Mouse (Mus musculus) MEL (cell line): ENCODE data around the gene Dll3. TPM values are rescaled to one million over a fixed set of nuclear protein-coding genes. Genes with fewer than 3 reads are reported as not detected.

ENCODE experiments used
- DNase-seq: peaks from one replicate; pipeline ENCODE4 v3.0.0; 2011; ENCODE audit warnings: low read depth, low spot score
- H3K27ac ChIP-seq: 2 replicates; pipeline ENCODE4 v1.5.1; 2012; ENCODE audit warnings: low read depth, mild to moderate bottlenecking, control low read depth, low read length, moderate library complexity; ENCODE audit not compliant: control insufficient read depth
- H3K27me3 ChIP-seq, 2 experiments: fragments of 150-350 bp in 1 of 2; sonication (generic) in 1 of 2; 2 replicates each; pipeline ENCODE4 v1.6.1; 2012; ENCODE audit warnings: low read length in 2 of 2, mild to moderate bottlenecking in 2 of 2, improper control_type of control experiment in 1 of 2, moderate library complexity in 1 of 2; ENCODE audit not compliant: insufficient read depth in 2 of 2, control insufficient read depth in 1 of 2
- H3K36me3 ChIP-seq, 2 experiments: 2 replicates each; pipeline ENCODE4 v1.6.1; 2012 to 2014; ENCODE audit warnings: low read length in 2 of 2, improper control_type of control experiment in 1 of 2, inconsistent platforms in 1 of 2, mild to moderate bottlenecking in 1 of 2; ENCODE audit not compliant: insufficient read depth in 2 of 2, control insufficient read depth in 1 of 2
- H3K4me1 ChIP-seq, 2 experiments: fragments of 150-350 bp in 1 of 2; sonication (generic) in 1 of 2; 2 replicates each; pipeline ENCODE4 v1.6.1; 2012; ENCODE audit warnings: low read length in 2 of 2, improper control_type of control experiment in 1 of 2, mild to moderate bottlenecking in 1 of 2; ENCODE audit not compliant: insufficient read depth in 2 of 2, control insufficient read depth in 1 of 2
- H3K4me3 ChIP-seq, 2 experiments: fragments of 150-350 bp in 1 of 2; sonication (generic) in 1 of 2; 2 replicates each; pipeline ENCODE4 v1.5.1; 2012; ENCODE audit warnings: low read depth in 2 of 2, low read length in 2 of 2, mild to moderate bottlenecking in 2 of 2, moderate library complexity in 2 of 2, control low read depth in 1 of 2, improper control_type of control experiment in 1 of 2; ENCODE audit not compliant: control insufficient read depth in 1 of 2, insufficient read depth in 1 of 2
- H3K79me2 ChIP-seq: 2 replicates; pipeline ENCODE4 v1.6.1; 2012; ENCODE audit warnings: mild to moderate bottlenecking, low read length, moderate library complexity; ENCODE audit not compliant: control insufficient read depth, poor library complexity, insufficient read depth
- H3K9ac ChIP-seq: 2 replicates; pipeline ENCODE4 v1.6.1; 2012; ENCODE audit warnings: low read depth, mild to moderate bottlenecking, control low read depth, low read length, moderate library complexity; ENCODE audit not compliant: control insufficient read depth, poor library complexity, severe bottlenecking
- H3K9me3 ChIP-seq: fragments of 150-350 bp; sonication (generic); replicated peaks from 2 replicates; pipeline ENCODE4 v1.6.1; 2012; ENCODE audit warnings: mild to moderate bottlenecking, low read length, improper control_type of control experiment, moderate library complexity; ENCODE audit not compliant: insufficient read depth
- CHD1 ChIP-seq: IDR thresholded peaks from 2 replicates; pipeline ENCODE4 v1.6.1; 2012; ENCODE audit warnings: low read depth, mild to moderate bottlenecking, inconsistent platforms, low read length, improper control_type of control experiment
- CHD2 ChIP-seq: IDR thresholded peaks from 2 replicates; pipeline ENCODE4 v1.6.1; 2011; ENCODE audit warnings: low read length, improper control_type of control experiment
- CTCF ChIP-seq, 3 experiments: IDR thresholded peaks in 2 of 3; conservative IDR thresholded peaks in 1 of 3; 2 replicates each; pipeline ENCODE4 v1.5.1; 2011 to 2012; ENCODE audit warnings: low read length in 3 of 3, low read depth in 2 of 3, mild to moderate bottlenecking in 2 of 3, improper control_type of control experiment in 1 of 3, inconsistent platforms in 1 of 3, mixed read lengths in 1 of 3, moderate library complexity in 1 of 3; ENCODE audit not compliant: control insufficient read depth in 1 of 3, insufficient read depth in 1 of 3, poor library complexity in 1 of 3, severe bottlenecking in 1 of 3
- E2F4 ChIP-seq: IDR thresholded peaks from 2 replicates; pipeline ENCODE4 v1.6.1; 2011; ENCODE audit warnings: low read depth, low read length, improper control_type of control experiment, borderline replicate concordance
- ELF1 ChIP-seq: IDR thresholded peaks from 2 replicates; pipeline ENCODE4 v1.6.1; 2014; ENCODE audit warnings: low read depth, mild to moderate bottlenecking, inconsistent platforms, low read length, improper control_type of control experiment, moderate library complexity
- EP300 ChIP-seq, 2 experiments: IDR thresholded peaks; 2 replicates each; pipeline ENCODE4 v1.6.1; 2011; ENCODE audit warnings: improper control_type of control experiment in 2 of 2, low read length in 2 of 2, low read depth in 1 of 2, mild to moderate bottlenecking in 1 of 2
- GABPA ChIP-seq: IDR thresholded peaks from 2 replicates; pipeline ENCODE4 v1.6.1; 2012; ENCODE audit warnings: low read depth, mild to moderate bottlenecking, inconsistent platforms, low read length, improper control_type of control experiment, moderate library complexity
- GATA1 ChIP-seq: IDR thresholded peaks from 2 replicates; pipeline ENCODE4 v1.6.1; 2011; ENCODE audit warnings: low read depth, low read length, improper control_type of control experiment
- JUND ChIP-seq: IDR thresholded peaks from 2 replicates; pipeline ENCODE4 v1.6.1; 2011; ENCODE audit warnings: low read depth, mild to moderate bottlenecking, improper control_type of control experiment, low read length
- MAZ ChIP-seq: IDR thresholded peaks from 2 replicates; pipeline ENCODE4 v1.6.1; 2012; ENCODE audit warnings: low read depth, mild to moderate bottlenecking, inconsistent platforms, low read length, improper control_type of control experiment
- MEF2A ChIP-seq: IDR thresholded peaks from 2 replicates; pipeline ENCODE4 v1.6.1; 2014; ENCODE audit warnings: low read depth, mild to moderate bottlenecking, inconsistent platforms, low read length, improper control_type of control experiment; ENCODE audit not compliant: poor library complexity, insufficient replicate concordance, severe bottlenecking; ENCODE audit errors: extremely low read depth
- MYB ChIP-seq: IDR thresholded peaks from 2 replicates; pipeline ENCODE4 v1.6.1; 2011; ENCODE audit warnings: mild to moderate bottlenecking, low read depth, low read length, improper control_type of control experiment
- MYC ChIP-seq: IDR thresholded peaks from 2 replicates; pipeline ENCODE4 v1.6.1; 2011; ENCODE audit warnings: low read depth, mild to moderate bottlenecking, low read length, improper control_type of control experiment, moderate library complexity
- NRF1 ChIP-seq: IDR thresholded peaks from 2 replicates; pipeline ENCODE4 v1.6.1; 2014; ENCODE audit warnings: low read depth, mild to moderate bottlenecking, inconsistent platforms, low read length, improper control_type of control experiment, moderate library complexity; ENCODE audit not compliant: poor library complexity, insufficient read depth, severe bottlenecking
- POLR2A ChIP-seq, 2 experiments: IDR thresholded peaks; 2 replicates each; pipeline ENCODE4 v1.6.1; 2011 to 2012; ENCODE audit warnings: low read length in 2 of 2, mild to moderate bottlenecking in 2 of 2, control low read depth in 1 of 2, improper control_type of control experiment in 1 of 2, low read depth in 1 of 2, moderate library complexity in 1 of 2; ENCODE audit not compliant: control insufficient read depth in 1 of 2, insufficient read depth in 1 of 2, poor library complexity in 1 of 2
- POLR2AphosphoS2 ChIP-seq: IDR thresholded peaks from 2 replicates; pipeline ENCODE4 v1.6.1; 2011; ENCODE audit warnings: low read length, improper control_type of control experiment
- POLR2AphosphoS5 ChIP-seq: IDR thresholded peaks from 2 replicates; pipeline ENCODE4 v1.6.1; 2012; ENCODE audit warnings: low read depth, borderline replicate concordance, mild to moderate bottlenecking, inconsistent platforms, low read length, moderate library complexity, mixed read lengths
- RAD21 ChIP-seq: IDR thresholded peaks from 2 replicates; pipeline ENCODE4 v1.6.1; 2011; ENCODE audit warnings: mild to moderate bottlenecking, low read depth, low read length, improper control_type of control experiment
- RCOR1 ChIP-seq: IDR thresholded peaks from 2 replicates; pipeline ENCODE4 v1.6.1; 2012; ENCODE audit warnings: low read depth, mild to moderate bottlenecking, inconsistent platforms, low read length, improper control_type of control experiment
- SIN3A ChIP-seq: IDR thresholded peaks from 2 replicates; pipeline ENCODE4 v1.6.1; 2012; ENCODE audit warnings: low read length, improper control_type of control experiment, inconsistent platforms
- SMC3 ChIP-seq: IDR thresholded peaks from 2 replicates; pipeline ENCODE4 v1.6.1; 2011; ENCODE audit warnings: low read depth, low read length, improper control_type of control experiment
- TAL1 ChIP-seq: IDR thresholded peaks from 2 replicates; pipeline ENCODE4 v1.6.1; 2012; ENCODE audit warnings: mild to moderate bottlenecking, inconsistent platforms, low read length, moderate library complexity, mixed read lengths
- TBP ChIP-seq: IDR thresholded peaks from 2 replicates; pipeline ENCODE4 v1.8.0; 2011; ENCODE audit warnings: low read depth, low read length, improper control_type of control experiment
- UBTF ChIP-seq: IDR thresholded peaks from 2 replicates; pipeline ENCODE4 v1.6.1; 2012; ENCODE audit warnings: low read depth, mild to moderate bottlenecking, inconsistent platforms, low read length, improper control_type of control experiment, moderate library complexity, borderline replicate concordance; ENCODE audit not compliant: insufficient read depth
- USF1 ChIP-seq: IDR thresholded peaks from 2 replicates; pipeline ENCODE4 v1.6.1; 2014; ENCODE audit warnings: low read depth, mild to moderate bottlenecking, inconsistent platforms, low read length, improper control_type of control experiment, moderate library complexity
- USF2 ChIP-seq, 2 experiments: IDR thresholded peaks; 2 replicates each; pipeline ENCODE4 v1.6.1; 2011 to 2012; ENCODE audit warnings: improper control_type of control experiment in 2 of 2, low read length in 2 of 2, borderline replicate concordance in 1 of 2, inconsistent platforms in 1 of 2, low read depth in 1 of 2, mild to moderate bottlenecking in 1 of 2; ENCODE audit not compliant: insufficient read depth in 1 of 2
- ZC3H11A ChIP-seq: IDR thresholded peaks from 2 replicates; pipeline ENCODE4 v1.6.1; 2012; ENCODE audit warnings: low read depth, mild to moderate bottlenecking, inconsistent platforms, low read length, improper control_type of control experiment
- ZKSCAN1 ChIP-seq: IDR thresholded peaks from 2 replicates; pipeline ENCODE4 v1.6.1; 2012; ENCODE audit warnings: low read depth, mild to moderate bottlenecking, inconsistent platforms, low read length, improper control_type of control experiment, moderate library complexity
- ZMIZ1 ChIP-seq: IDR thresholded peaks from 2 replicates; pipeline ENCODE4 v1.6.1; 2012; ENCODE audit warnings: low read depth, mild to moderate bottlenecking, inconsistent platforms, low read length, improper control_type of control experiment, moderate library complexity
- ZNF384 ChIP-seq: IDR thresholded peaks from 2 replicates; pipeline ENCODE4 v1.6.1; 2012; ENCODE audit warnings: low read depth, mild to moderate bottlenecking, inconsistent platforms, low read length, improper control_type of control experiment
- polyA plus RNA-seq, 2 experiments: library from polyadenylated mRNA; stranded (reverse) in 1 of 2; unstranded in 1 of 2; fragments of >175 nt in 1 of 2; fragments of >200 nt in 1 of 2; gene quantifications; 2 replicates each; pipeline versions ENCODE4 v1.2.1 to v1.2.4; 2012; ENCODE audit warnings: low replicate concordance in 2 of 2, low read depth in 1 of 2; ENCODE audit not compliant: insufficient read length in 2 of 2, insufficient read depth in 1 of 2, missing spikeins in 1 of 2
- total RNA-seq: library from RNA; depleted of rRNA; stranded (reverse); fragments of 300-350 nt; gene quantifications from 2 replicates; pipeline ENCODE4 v1.2.3, GENCODE M21; 2012

The Dll3 gene
- total and polyA plus RNA-seq, 3 experiments: 0.15 to 0.57 TPM; not detected in 1

DNA sequence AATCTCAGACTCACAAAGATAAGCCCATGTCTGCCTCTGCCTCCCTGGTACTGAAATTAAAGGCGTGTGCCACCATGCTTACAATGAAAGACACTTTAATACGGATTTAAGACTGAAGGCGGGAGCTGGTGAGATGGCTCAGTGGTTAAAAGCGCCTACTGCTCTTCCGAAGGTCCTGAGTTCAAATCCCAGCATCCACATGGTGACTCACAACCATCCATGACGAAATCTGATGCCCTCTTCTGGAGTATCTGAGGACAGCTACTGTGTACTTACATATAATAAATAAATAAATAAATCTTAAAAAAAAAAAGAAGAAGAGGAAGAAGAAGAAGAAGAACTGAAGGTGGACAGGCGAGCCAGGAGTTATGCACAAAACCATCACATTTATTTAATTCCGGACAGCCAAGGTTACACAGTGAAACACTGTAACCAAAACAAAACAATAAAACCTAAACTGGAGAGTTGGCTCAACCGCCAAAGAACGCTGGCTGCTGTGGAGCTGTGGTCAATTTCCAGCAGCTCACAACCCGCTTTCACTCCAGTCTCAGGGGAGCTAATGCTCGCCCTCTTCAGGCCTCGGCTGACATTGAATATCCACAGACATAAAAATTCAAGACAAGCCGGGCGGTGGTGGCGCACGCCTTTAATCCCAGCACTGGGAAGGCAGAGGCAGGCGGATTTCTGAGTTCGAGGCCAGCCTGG lies 37.3 kb upstream of the Dll3 start (continued):
- TF ChIP-seq ZMIZ1 (no peak), ZC3H11A (no peak), CTCF (IDR thresholded peaks at IDR 0.05 in 2 of 3, conservative IDR thresholded peaks at IDR 0.05 in 1 of 3; ENCODE audit: control insufficient read depth in 1 of 3, insufficient read depth in 1 of 3, low read depth in 2 of 3, low read length in 3 of 3, poor library complexity in 1 of 3, severe bottlenecking in 1 of 3) (peak; percentile 5 to 51 (median 34); a peak in 5 of 6 replicates)

GRCm38 (mm10) chr7:28338108-28338998 lies 36.3 kb upstream of the Dll3 start, which contains the start of gene Supt5:
Gene Supt5 (minus strand): TSS chr7:28338746.
- H3K9ac ChIP-seq: peak within 1 kb of the TSS; percentile 87
- H3K36me3 ChIP-seq: peaks cover 0 to 13% of the 10 kb centered on the region in 2 experiments; a peak in 2 of 4 replicates
- 0 out of 4 replicates have a peak, but pooled peaks cover 0 to 6% of the 10 kb centered on the region in 2 experiments for H3K4me1 ChIP-seq
- H3K4me3 ChIP-seq: peak within 1 kb of the TSS; percentile 63 to 99
- H3K27ac ChIP-seq: peak within 1 kb of the TSS; percentile 72
- peaks cover 47% of the 10 kb centered on the region for H3K79me2 ChIP-seq
- no peaks in the 10 kb centered on the region for H3K27me3 ChIP-seq
- H3K9me3 ChIP-seq: no peaks in the 10 kb centered on the region
- peak; percentile 99 for DNase-seq
- TF ChIP-seq USF2 (IDR thresholded peaks at IDR 0.05; ENCODE audit: borderline replicate concordance in 1 of 2, insufficient read depth in 1 of 2, low read depth in 1 of 2, low read length in 2 of 2) (no peak), POLR2AphosphoS5 (no peak), POLR2A (IDR thresholded peaks at IDR 0.05; ENCODE audit: control insufficient read depth in 1 of 2, insufficient read depth in 1 of 2, low read depth in 1 of 2, low read length in 2 of 2, poor library complexity in 1 of 2) (peak; percentile 91 to 95), CHD2 (peak; percentile 99), RCOR1 (peak; percentile 78; the same call in 1 of the 2 replicates), ELF1 (no peak), GATA1 (no peak), RAD21 (no peak), SIN3A (peak; percentile 77), NRF1 (peak; percentile 59; the same call in 1 of the 2 replicates), ZMIZ1 (peak; percentile 84; the same call in 1 of the 2 replicates), EP300 (IDR thresholded peaks at IDR 0.05; ENCODE audit: low read depth in 1 of 2, low read length in 2 of 2) (no peak), CHD1 (no peak), POLR2AphosphoS2 (peak; percentile 91), TBP (no peak), CTCF (IDR thresholded peaks at IDR 0.05 in 2 of 3, conservative IDR thresholded peaks at IDR 0.05 in 1 of 3; ENCODE audit: control insufficient read depth in 1 of 3, insufficient read depth in 1 of 3, low read depth in 2 of 3, low read length in 3 of 3, poor library complexity in 1 of 3, severe bottlenecking in 1 of 3) (peak in 1 of 3 experiments; percentile 22; a peak in 1 of 6 replicates), MAZ (no peak), ZKSCAN1 (no peak), E2F4 (no peak), TAL1 (no peak), MYB (no peak), ZC3H11A (no peak), ZNF384 (no peak), GABPA (no peak), USF1 (no peak), SMC3 (no peak), MYC (no peak), MEF2A (no peak), JUND (no peak), UBTF (no peak)
